Mouse (Mus musculus): ENCODE data around the gene Itln1.
"Not testable (repeated sequence)": the region's sequence is repeated elsewhere in the genome, so short reads cannot be mapped to it uniquely, and the experiment has no call there.

Gene Itln1

GRCm38 (mm10) chr1:171513760-171514159 lies 21.3 kb downstream of the Itln1 start:
- DNase-seq (ENCODE audit: low spot score in 2 of 2), result no peak

GRCm38 (mm10) chr1:171513234-171513633 lies 21.9 kb downstream of the Itln1 start:
- no peak for DNase-seq (ENCODE audit: low spot score in 2 of 2)

- DNase-seq (ENCODE audit: low spot score in 2 of 2), result no peak
Observed at GRCm38 (mm10) chr1:171504586-171504985, 30.5 kb downstream of the Itln1 start.

GRCm38 (mm10) chr1:171503592-171504291 lies 31.4 kb downstream of the Itln1 start:
- DNase-seq (ENCODE audit: low spot score in 2 of 2), result peak; percentile 66 to 68

GRCm38 (mm10) chr1:171503250-171503591 lies 31.9 kb downstream of the Itln1 start, which contains the start of gene Alyref2:
Gene Alyref2 (plus strand): TSS chr1:171503478.
- peak; percentile 96 for DNase-seq (ENCODE audit: low spot score in 2 of 2)

GRCm38 (mm10) chr1:171502388-171503249 lies 32.5 kb downstream of the Itln1 start:
- DNase-seq (ENCODE audit: low spot score in 2 of 2), result peak; percentile 59 to 75

- DNase-seq (ENCODE audit: low spot score in 2 of 2), result no peak
Observed at GRCm38 (mm10) chr1:171501636-171502080, 33.4 kb downstream of the Itln1 start.

- DNase-seq (ENCODE audit: low spot score in 2 of 2), result no peak
Observed at GRCm38 (mm10) chr1:171501016-171501610, 34.0 kb downstream of the Itln1 start.

GRCm38 (mm10) chr1:171499856-171500255 lies 35.2 kb downstream of the Itln1 start:
- no peak for DNase-seq (ENCODE audit: low spot score in 2 of 2)

- DNase-seq (ENCODE audit: low spot score in 2 of 2), result no peak
Observed at GRCm38 (mm10) chr1:171495371-171495770, 39.7 kb downstream of the Itln1 start.

GRCm38 (mm10) chr1:171494241-171494640 lies 40.9 kb downstream of the Itln1 start:
- no peak for DNase-seq (ENCODE audit: low spot score in 2 of 2)

- DNase-seq (ENCODE audit: low spot score in 2 of 2), result peak; percentile 77 to 84
Observed at GRCm38 (mm10) chr1:171478968-171479367, 56.1 kb downstream of the Itln1 start.

GRCm38 (mm10) chr1:171477758-171478545 lies 57.1 kb downstream of the Itln1 start:
- no peak for DNase-seq (ENCODE audit: low spot score in 2 of 2)

GRCm38 (mm10) chr1:171477123-171477522 lies 58.0 kb downstream of the Itln1 start:
- DNase-seq (ENCODE audit: low spot score in 2 of 2), result no peak

GRCm38 (mm10) chr1:171473920-171474640 lies 61.0 kb downstream of the Itln1 start:
- DNase-seq (ENCODE audit: low spot score in 2 of 2), result no peak

- DNase-seq (ENCODE audit: low spot score in 2 of 2), result no peak
Observed at GRCm38 (mm10) chr1:171473506-171473905, 61.6 kb downstream of the Itln1 start.

- DNase-seq (ENCODE audit: low spot score in 2 of 2), result not testable (repeated sequence)
Observed at GRCm38 (mm10) chr1:171471941-171472340, 63.2 kb downstream of the Itln1 start.

GRCm38 (mm10) chr1:171471452-171471851 lies 63.6 kb downstream of the Itln1 start:
- DNase-seq (ENCODE audit: low spot score in 2 of 2), result no peak

GRCm38 (mm10) chr1:171470896-171471295 lies 64.2 kb downstream of the Itln1 start:
- DNase-seq (ENCODE audit: low spot score in 2 of 2), result no peak

GRCm38 (mm10) chr1:171470371-171470871 lies 64.7 kb downstream of the Itln1 start:
- DNase-seq (ENCODE audit: low spot score in 2 of 2), result peak; percentile 32 to 62

GRCm38 (mm10) chr1:171469678-171470077 lies 65.4 kb downstream of the Itln1 start:
- DNase-seq (ENCODE audit: low spot score in 2 of 2), result no peak
